Mouse (Mus musculus): ENCODE results near the gene Ksr1. TPM values are rescaled to one million over a fixed set of nuclear protein-coding genes. Genes with fewer than 3 reads are reported as not detected.

The Ksr1 gene
- total and polyA plus RNA-seq, 2 experiments = 0.65 to 1.5 TPM

DNA sequence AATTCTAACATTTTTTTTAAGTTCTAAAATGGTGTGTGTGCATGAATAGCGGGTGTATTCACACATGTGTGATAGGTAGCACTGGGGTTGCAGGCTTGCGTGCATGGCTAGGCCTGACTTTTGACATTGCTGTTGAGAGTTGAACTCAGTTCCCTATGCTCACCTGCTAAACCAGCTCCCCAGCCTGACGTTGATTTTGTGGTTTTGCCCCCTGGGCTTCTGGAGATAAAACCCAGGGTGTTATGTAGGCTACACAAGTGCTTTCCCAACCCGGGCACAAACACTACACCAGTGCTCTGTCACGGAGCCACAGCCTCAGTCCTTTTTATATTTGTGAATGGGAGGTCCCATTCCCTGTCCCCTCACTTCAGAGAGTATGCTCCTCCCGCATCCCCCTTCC, 39.5 kb upstream of the Ksr1 start:
- no peaks in the 10 kb centered on the region for H3K27me3 ChIP-seq (ENCODE audit: control insufficient read depth, insufficient read depth, low read length)
- DNase-seq (ENCODE audit: extremely low read depth, low read depth, low spot score) = no peak
- H3K79me2 ChIP-seq (ENCODE audit: control insufficient read depth, insufficient read depth, low read length) = no peaks in the 10 kb centered on the region
- no peak overlapping the region for H3K27ac ChIP-seq (replicated peaks; ENCODE audit: insufficient read depth, low read depth, low read length)
- no peak overlapping the region for H3K9ac ChIP-seq (ENCODE audit: low read depth, low read length)
- WGBS = 90% methylated on average over 6 of the region's 6 CpGs
- H3K4me3 ChIP-seq (ENCODE audit: insufficient read depth, low read depth, low read length) = no peak overlapping the region
- H3K36me3 ChIP-seq (ENCODE audit: control insufficient read depth, insufficient read depth, low read length) = no peaks in the 10 kb centered on the region
- TF ChIP-seq POLR2A (IDR thresholded peaks at IDR 0.05; ENCODE audit: extremely low read depth, insufficient read depth, low read length) (no peak), CTCF (IDR thresholded peaks at IDR 0.05; ENCODE audit: low read depth, low read length) (no peak)
- H3K4me1 ChIP-seq (ENCODE audit: control insufficient read depth, insufficient read depth, low read length) = no peaks in the 10 kb centered on the region

DNA sequence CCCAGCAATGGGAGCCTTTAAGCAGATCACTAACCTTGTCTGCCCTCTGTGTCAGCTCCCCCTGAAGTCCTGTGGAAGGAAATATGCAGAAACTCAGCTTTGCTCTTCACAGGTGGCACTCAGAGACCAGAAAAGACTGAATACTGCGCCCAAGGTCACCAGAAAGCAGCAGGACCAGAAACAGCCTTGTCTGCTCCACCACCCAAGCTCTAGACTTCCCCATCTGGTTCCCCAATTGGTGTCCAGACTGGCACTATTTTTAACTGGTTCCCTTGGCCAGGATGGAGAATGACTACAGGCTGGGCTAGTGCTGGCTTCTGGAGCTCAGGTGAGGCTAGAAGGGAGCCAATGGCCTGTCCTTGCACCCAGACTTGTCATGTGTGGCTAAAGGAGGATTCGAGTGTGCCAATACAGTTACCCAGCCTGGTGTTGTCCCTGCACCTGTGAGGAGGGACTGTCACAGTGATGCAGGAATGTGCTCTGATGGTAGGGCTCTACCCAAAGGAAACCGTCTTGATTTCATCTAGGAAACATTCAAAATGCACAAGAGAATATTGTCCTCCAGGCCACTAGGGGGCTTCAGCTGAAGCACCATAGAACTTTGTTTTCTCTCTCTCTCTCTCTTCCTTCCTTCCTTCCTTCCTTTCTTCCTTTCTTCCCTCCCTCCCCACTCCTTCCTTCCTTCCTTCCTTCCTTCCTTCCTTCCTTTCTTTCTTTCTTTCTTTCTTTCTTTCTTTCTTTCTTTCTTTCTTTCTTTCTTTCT, 38.1 kb upstream of the Ksr1 start:
- Histone ChIP-seq H3K27me3 (ENCODE audit: control insufficient read depth, insufficient read depth, low read length) (no peaks in the 10 kb centered on the region), H3K79me2 (ENCODE audit: control insufficient read depth, insufficient read depth, low read length) (no peaks in the 10 kb centered on the region), H3K27ac (replicated peaks; ENCODE audit: insufficient read depth, low read depth, low read length) (no peak overlapping the region), H3K4me3 (ENCODE audit: insufficient read depth, low read depth, low read length) (no peak overlapping the region), H3K36me3 (ENCODE audit: control insufficient read depth, insufficient read depth, low read length) (no peaks in the 10 kb centered on the region), H3K4me1 (ENCODE audit: control insufficient read depth, insufficient read depth, low read length) (no peaks in the 10 kb centered on the region), H3K9ac (ENCODE audit: low read depth, low read length) (no peak overlapping the region)
- WGBS = 88% methylated on average over 3 of the region's 3 CpGs
- no peak for TF ChIP-seq CTCF (IDR thresholded peaks at IDR 0.05; ENCODE audit: low read depth, low read length)
- TF ChIP-seq POLR2A (IDR thresholded peaks at IDR 0.05; ENCODE audit: extremely low read depth, insufficient read depth, low read length) = no peak
- no peak for DNase-seq (ENCODE audit: extremely low read depth, low read depth, low spot score)

DNA sequence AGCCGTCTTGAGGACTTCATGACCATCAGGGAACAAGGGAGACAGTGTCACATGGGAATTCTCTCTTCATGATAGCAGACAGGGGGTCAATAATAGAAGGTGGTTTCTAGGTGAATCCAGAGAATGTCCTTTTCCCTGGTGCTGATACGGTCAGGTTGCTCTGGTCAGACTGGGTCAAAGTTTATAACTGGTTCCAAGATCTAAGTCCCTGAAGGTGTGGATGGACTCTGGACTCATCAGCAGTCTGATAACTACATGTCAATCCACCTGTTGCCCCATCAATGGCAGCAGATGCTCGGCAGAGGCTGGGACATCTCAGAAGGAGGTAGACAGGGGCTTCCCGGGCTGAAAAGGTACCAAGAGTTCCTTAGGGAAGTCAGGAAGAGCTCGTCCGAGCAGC, 37.2 kb upstream of the Ksr1 start:
- Histone ChIP-seq H3K27ac (replicated peaks; ENCODE audit: insufficient read depth, low read depth, low read length) (no peak overlapping the region), H3K27me3 (ENCODE audit: control insufficient read depth, insufficient read depth, low read length) (no peaks in the 10 kb centered on the region)
- WGBS = 82% methylated on average over 6 of the region's 6 CpGs

DNA sequence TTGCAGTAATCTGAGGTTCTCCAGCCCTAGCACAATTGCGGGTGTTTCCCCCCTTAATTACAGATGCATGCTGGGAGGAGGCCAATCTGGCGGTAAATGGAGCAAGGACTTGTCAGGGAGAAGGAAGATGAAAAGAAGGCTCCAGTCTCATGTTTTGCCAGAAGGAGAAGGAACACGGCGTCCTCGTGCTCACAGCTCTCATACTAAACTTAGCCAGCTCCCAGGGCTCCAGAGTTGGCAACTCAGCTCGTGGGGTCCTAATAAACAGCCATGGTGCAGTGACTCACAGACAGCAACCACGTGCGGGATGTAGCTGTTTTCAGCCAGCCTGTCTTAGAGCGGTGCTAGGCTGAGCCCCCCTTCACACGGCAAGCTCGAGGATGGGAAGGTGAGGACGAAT, 36.7 kb upstream of the Ksr1 start:
- H3K4me1 ChIP-seq (ENCODE audit: control insufficient read depth, insufficient read depth, low read length) = no peaks in the 10 kb centered on the region
- no peaks in the 10 kb centered on the region for H3K79me2 ChIP-seq (ENCODE audit: control insufficient read depth, insufficient read depth, low read length)
- TF ChIP-seq CTCF (IDR thresholded peaks at IDR 0.05; ENCODE audit: low read depth, low read length) = no peak
- no peaks in the 10 kb centered on the region for H3K36me3 ChIP-seq (ENCODE audit: control insufficient read depth, insufficient read depth, low read length)
- H3K9ac ChIP-seq (ENCODE audit: low read depth, low read length) = no peak overlapping the region
- no peak overlapping the region for H3K27ac ChIP-seq (replicated peaks; ENCODE audit: insufficient read depth, low read depth, low read length)
- H3K4me3 ChIP-seq (ENCODE audit: insufficient read depth, low read depth, low read length) = no peak overlapping the region
- DNase-seq (ENCODE audit: extremely low read depth, low read depth, low spot score) = no peak
- 81% methylated on average over 12 of the region's 12 CpGs for WGBS
- no peaks in the 10 kb centered on the region for H3K27me3 ChIP-seq (ENCODE audit: control insufficient read depth, insufficient read depth, low read length)

More for the DNA sequence above, 37.2 kb upstream of the Ksr1 start:
- DNase-seq (ENCODE audit: extremely low read depth, low read depth, low spot score) = no peak
- H3K79me2 ChIP-seq (ENCODE audit: control insufficient read depth, insufficient read depth, low read length) = no peaks in the 10 kb centered on the region
- no peak overlapping the region for H3K4me3 ChIP-seq (ENCODE audit: insufficient read depth, low read depth, low read length)
- no peaks in the 10 kb centered on the region for H3K36me3 ChIP-seq (ENCODE audit: control insufficient read depth, insufficient read depth, low read length)
- H3K9ac ChIP-seq (ENCODE audit: low read depth, low read length) = no peak overlapping the region
- H3K4me1 ChIP-seq (ENCODE audit: control insufficient read depth, insufficient read depth, low read length) = no peaks in the 10 kb centered on the region
- TF ChIP-seq CTCF (IDR thresholded peaks at IDR 0.05; ENCODE audit: low read depth, low read length) (no peak), POLR2A (IDR thresholded peaks at IDR 0.05; ENCODE audit: extremely low read depth, insufficient read depth, low read length) (no peak)

DNA sequence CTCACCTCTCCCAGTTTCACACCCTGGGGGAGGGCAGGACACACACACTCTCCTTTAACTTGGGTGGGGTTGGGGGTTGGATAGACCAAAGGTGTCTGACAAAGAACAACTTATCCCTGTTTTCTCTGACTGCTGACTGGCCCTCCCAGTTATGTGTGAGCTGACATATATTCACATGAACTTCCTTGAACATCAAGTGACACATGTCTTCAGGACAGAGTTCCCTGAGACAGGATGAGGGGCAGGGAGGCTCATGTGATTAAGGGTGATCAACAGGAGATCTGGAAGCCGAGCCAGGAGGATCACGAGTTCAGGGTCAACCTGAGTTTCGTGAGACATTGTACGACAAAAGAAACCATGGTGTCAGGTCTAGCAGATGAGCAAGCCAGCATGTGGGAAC, 35.7 kb upstream of the Ksr1 start:
- H3K27me3 ChIP-seq (ENCODE audit: control insufficient read depth, insufficient read depth, low read length) = no peaks in the 10 kb centered on the region
- no peaks in the 10 kb centered on the region for H3K4me1 ChIP-seq (ENCODE audit: control insufficient read depth, insufficient read depth, low read length)
- no peak overlapping the region for H3K9ac ChIP-seq (ENCODE audit: low read depth, low read length)
- TF ChIP-seq CTCF (IDR thresholded peaks at IDR 0.05; ENCODE audit: low read depth, low read length) = no peak
- no peak for TF ChIP-seq POLR2A (IDR thresholded peaks at IDR 0.05; ENCODE audit: extremely low read depth, insufficient read depth, low read length)
- 69% methylated on average over 4 of the region's 4 CpGs for WGBS
- H3K36me3 ChIP-seq (ENCODE audit: control insufficient read depth, insufficient read depth, low read length) = no peaks in the 10 kb centered on the region
- no peak overlapping the region for H3K27ac ChIP-seq (replicated peaks; ENCODE audit: insufficient read depth, low read depth, low read length)
- H3K79me2 ChIP-seq (ENCODE audit: control insufficient read depth, insufficient read depth, low read length) = no peaks in the 10 kb centered on the region
- DNase-seq (ENCODE audit: extremely low read depth, low read depth, low spot score) = no peak
- no peak overlapping the region for H3K4me3 ChIP-seq (ENCODE audit: insufficient read depth, low read depth, low read length)

DNA sequence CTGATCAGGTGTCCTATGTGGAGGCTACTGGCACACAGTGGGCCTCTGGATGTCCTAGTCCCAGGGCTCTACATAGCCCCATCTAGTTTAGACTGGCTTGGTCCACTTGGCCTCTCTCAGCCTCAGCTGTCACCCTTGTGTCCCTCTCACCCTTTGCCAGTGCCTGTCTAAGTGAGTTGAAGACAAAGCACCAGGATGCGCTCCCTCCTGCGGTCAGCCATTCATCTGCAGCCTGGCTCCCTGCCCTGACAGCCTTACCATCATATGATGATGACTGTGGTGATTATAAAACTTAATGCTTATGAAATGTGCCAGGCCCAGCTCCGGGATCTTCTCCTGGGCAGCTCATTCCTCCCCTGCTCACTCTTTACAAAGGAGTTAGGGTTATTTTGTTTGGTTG, 30.5 kb upstream of the Ksr1 start:
- H3K9ac ChIP-seq (ENCODE audit: low read depth, low read length) = no peak overlapping the region
- no peak for TF ChIP-seq POLR2A (IDR thresholded peaks at IDR 0.05; ENCODE audit: extremely low read depth, insufficient read depth, low read length)
- no peak for TF ChIP-seq CTCF (IDR thresholded peaks at IDR 0.05; ENCODE audit: low read depth, low read length)
- H3K4me3 ChIP-seq (ENCODE audit: insufficient read depth, low read depth, low read length) = no peak overlapping the region
- H3K79me2 ChIP-seq (ENCODE audit: control insufficient read depth, insufficient read depth, low read length) = no peaks in the 10 kb centered on the region
- no peak overlapping the region for H3K27ac ChIP-seq (replicated peaks; ENCODE audit: insufficient read depth, low read depth, low read length)
- no peaks in the 10 kb centered on the region for H3K27me3 ChIP-seq (ENCODE audit: control insufficient read depth, insufficient read depth, low read length)
- H3K4me1 ChIP-seq (ENCODE audit: control insufficient read depth, insufficient read depth, low read length) = no peaks in the 10 kb centered on the region
- H3K36me3 ChIP-seq (ENCODE audit: control insufficient read depth, insufficient read depth, low read length) = no peaks in the 10 kb centered on the region
- WGBS = 91% methylated on average over 3 of the region's 3 CpGs
- DNase-seq (ENCODE audit: extremely low read depth, low read depth, low spot score) = no peak

All from liver, adult 2 months (tissue).